Mouse (Mus musculus): Measurements from ENCODE around the gene Tmem209.

DNA sequence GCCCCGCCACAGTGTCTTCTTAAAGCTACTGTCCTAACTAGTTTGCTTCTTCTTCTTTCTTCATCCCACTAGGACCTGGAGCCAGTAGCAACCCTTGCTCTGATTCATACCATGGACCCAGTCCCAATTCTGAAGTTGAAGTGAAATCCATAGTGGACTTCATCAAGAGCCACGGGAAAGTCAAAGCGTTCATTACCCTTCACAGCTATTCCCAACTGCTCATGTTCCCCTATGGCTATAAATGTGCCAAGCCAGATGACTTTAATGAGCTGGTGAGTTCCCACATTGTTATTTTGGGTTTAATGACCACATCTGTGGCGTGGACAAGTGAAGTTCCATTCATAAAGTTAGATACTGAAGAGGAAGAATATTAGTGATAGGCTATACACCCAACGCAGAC is 44.5 kb upstream of the Tmem209 start:
- TF ChIP-seq POLR2A (IDR thresholded peaks at IDR 0.05; ENCODE audit: borderline replicate concordance, extremely low read depth, low read depth, low read length), result no peak
- TF ChIP-seq CTCF (IDR thresholded peaks at IDR 0.05; ENCODE audit: insufficient read depth, low read length), result no peak
